Mouse (Mus musculus) hindbrain, embryonic 14.5 days (tissue): ENCODE results near the gene Rps6kb2. TPM values are rescaled to one million over a fixed set of nuclear protein-coding genes. Genes with fewer than 3 reads are reported as not detected.

Experiments used
- ATAC-seq: fragments of 200-750 bp; cut with Nextera tagmentation; 2 replicates; pipeline ENCODE4 v1.8.0; 2017; ENCODE audit warnings: moderate number of reproducible peaks, mild to moderate bottlenecking, moderate TSS enrichment, moderate library complexity; ENCODE audit not compliant: low FRiP score
- DNase-seq: peaks from one replicate; pipeline ENCODE4 v3.0.0-alpha.2; 2015; ENCODE audit warnings: low spot score
- H3K27ac ChIP-seq: fragments of 300-500 bp; sonication (generic); 2 replicates; pipeline ENCODE4 v1.5.1; 2014; ENCODE audit warnings: mild to moderate bottlenecking, moderate library complexity
- H3K27me3 ChIP-seq: fragments of 300-500 bp; sonication (generic); 2 replicates; pipeline ENCODE4 v1.6.1; 2014; ENCODE audit warnings: mild to moderate bottlenecking, low read length, mixed read lengths; ENCODE audit not compliant: control insufficient read depth, insufficient read depth
- H3K36me3 ChIP-seq: fragments of 300-500 bp; sonication (generic); replicated peaks from 2 replicates; pipeline ENCODE4 v1.6.1; 2014; ENCODE audit not compliant: control insufficient read depth, insufficient read depth
- H3K4me1 ChIP-seq: fragments of 300-500 bp; sonication (generic); replicated peaks from 2 replicates; pipeline ENCODE4 v1.6.1; 2014; ENCODE audit warnings: antibody characterized with exemption, low read length, mixed read lengths; ENCODE audit not compliant: control insufficient read depth, insufficient read depth
- H3K4me2 ChIP-seq: fragments of 300-500 bp; sonication (generic); replicated peaks from 2 replicates; pipeline ENCODE4 v1.6.1; 2014; ENCODE audit warnings: mild to moderate bottlenecking, moderate library complexity
- H3K4me3 ChIP-seq: fragments of 300-500 bp; sonication (generic); replicated peaks from 2 replicates; pipeline ENCODE4 v1.5.1; 2014; ENCODE audit warnings: mild to moderate bottlenecking, low read length
- H3K9ac ChIP-seq: fragments of 300-500 bp; sonication (generic); 2 replicates; pipeline ENCODE4 v1.6.1; 2014
- H3K9me3 ChIP-seq: fragments of 300-500 bp; sonication (generic); 2 replicates; pipeline ENCODE4 v1.6.1; 2016; ENCODE audit warnings: low read length; ENCODE audit not compliant: control insufficient read depth
- WGBS: fragments of 180-500 bp; shearing (Covaris S2); extraction: QIAGEN DNeasy Blood & Tissue Kit; methylation state at CpG from one replicate; pipeline ENCODE4 v1.1.7; 2014; 5-methylcytosine and 5-hydroxymethylcytosine counted together
- polyA plus RNA-seq: library from polyadenylated mRNA; unstranded; fragments of >200 nt; fragmentation: Nextera tagmentation; extraction: Ambion mirVana; gene quantifications from 2 replicates; pipeline ENCODE4 v1.2.1, GENCODE M21; 2014

The Rps6kb2 gene
- polyA plus RNA-seq, 1 experiment from 2014 or later = 39.7 TPM

GRCm38 (mm10) chr19:4175368-4175947 is 12.3 kb upstream of the Rps6kb2 start, which contains the start of gene Carns1:
TSS of gene Carns1 (minus strand) at chr19:4175479.
- ATAC-seq (0 out of 2 replicates have a peak, but pooled peaks have one; percentile 42), DNase-seq (no peak)
- Histone ChIP-seq H3K4me2 (peak within 1 kb of the TSS; percentile 36), H3K36me3 (no peaks in the 10 kb centered on the region), H3K9me3 (no peaks in the 10 kb centered on the region), H3K9ac (0 out of 2 replicates have a peak within 1 kb of the TSS, but pooled peaks have one; percentile 26), H3K27ac (no peak within 1 kb of the TSS), H3K4me3 (no peak within 1 kb of the TSS), H3K27me3 (no peaks in the 10 kb centered on the region; the same call in 1 of the 2 replicates), H3K4me1 (no peaks in the 10 kb centered on the region; the same call in 1 of the 2 replicates)
- WGBS = 3% methylated on average over 10 of the region's 11 CpGs

GRCm38 (mm10) chr19:4172925-4173324 is 9.8 kb upstream of the Rps6kb2 start:
- H3K4me3 ChIP-seq = no peak overlapping the region
- no peak overlapping the region for H3K9ac ChIP-seq
- 61% methylated on average over 11 of the region's 11 CpGs for WGBS
- H3K4me1 ChIP-seq = peaks cover 6% of the 10 kb centered on the region
- H3K27ac ChIP-seq = no peak overlapping the region
- no peak overlapping the region for H3K4me2 ChIP-seq
- no peaks in the 10 kb centered on the region; the same call in 1 of the 2 replicates for H3K27me3 ChIP-seq
- DNase-seq (no peak), ATAC-seq (no peak)
- no peaks in the 10 kb centered on the region for H3K9me3 ChIP-seq
- no peaks in the 10 kb centered on the region for H3K36me3 ChIP-seq

- Histone ChIP-seq H3K27ac (no peak overlapping the region), H3K27me3 (no peaks in the 10 kb centered on the region; the same call in 1 of the 2 replicates), H3K4me3 (no peak overlapping the region), H3K36me3 (no peaks in the 10 kb centered on the region), H3K4me1 (peaks cover 6% of the 10 kb centered on the region), H3K4me2 (no peak overlapping the region), H3K9me3 (no peaks in the 10 kb centered on the region), H3K9ac (no peak overlapping the region)
- DNase-seq (no peak), ATAC-seq (no peak)
- WGBS = 68% methylated on average over 13 of the region's 13 CpGs
These were observed 8.5 kb upstream of the Rps6kb2 start for GRCm38 (mm10) chr19:4171393-4172290.

- 94% methylated on average over 10 of the region's 10 CpGs for WGBS
- Histone ChIP-seq H3K27me3 (no peaks in the 10 kb centered on the region; the same call in 1 of the 2 replicates), H3K4me1 (peaks cover 6% of the 10 kb centered on the region), H3K9ac (no peak overlapping the region), H3K27ac (no peak overlapping the region), H3K4me3 (no peak overlapping the region), H3K36me3 (no peaks in the 10 kb centered on the region), H3K9me3 (no peaks in the 10 kb centered on the region), H3K4me2 (no peak overlapping the region)
- ATAC-seq (no peak), DNase-seq (no peak)
These were observed 7.7 kb upstream of the Rps6kb2 start for GRCm38 (mm10) chr19:4170723-4171392.

- Histone ChIP-seq H3K27me3 (no peaks in the 10 kb centered on the region), H3K27ac (peak overlapping the region; percentile 91), H3K4me2 (peak overlapping the region; percentile 73), H3K9me3 (no peaks in the 10 kb centered on the region), H3K36me3 (no peaks in the 10 kb centered on the region), H3K4me3 (peak overlapping the region; percentile 37), H3K9ac (peak overlapping the region; percentile 77), H3K4me1 (peaks cover 6% of the 10 kb centered on the region; the same call in 1 of the 2 replicates)
- 7% methylated on average over 26 of the region's 27 CpGs for WGBS
- DNase-seq (no peak), ATAC-seq (peak; percentile 64)
These were observed 6.7 kb upstream of the Rps6kb2 start for GRCm38 (mm10) chr19:4169810-4170209.

GRCm38 (mm10) chr19:4169378-4169784 is 6.2 kb upstream of the Rps6kb2 start:
- no peaks in the 10 kb centered on the region for H3K27me3 ChIP-seq
- peak; percentile 94 for ATAC-seq
- H3K4me3 ChIP-seq = peak overlapping the region; percentile 37
- 1% methylated on average over 43 of the region's 43 CpGs for WGBS
- peaks cover 6% of the 10 kb centered on the region; the same call in 1 of the 2 replicates for H3K4me1 ChIP-seq
- peak overlapping the region; percentile 91 for H3K27ac ChIP-seq
- peak overlapping the region; percentile 77 for H3K9ac ChIP-seq
- H3K9me3 ChIP-seq = no peaks in the 10 kb centered on the region
- peak overlapping the region; percentile 73 for H3K4me2 ChIP-seq
- DNase-seq = peak; percentile 98
- H3K36me3 ChIP-seq = no peaks in the 10 kb centered on the region

- ATAC-seq (no peak), DNase-seq (no peak)
- no peaks in the 10 kb centered on the region for H3K27me3 ChIP-seq
- H3K36me3 ChIP-seq = 0 out of 2 replicates have a peak, but pooled peaks cover under 1% of the 10 kb centered on the region
- no peak overlapping the region for H3K4me3 ChIP-seq
- peaks cover 15% of the 10 kb centered on the region for H3K4me1 ChIP-seq
- 69% methylated on average over 9 of the region's 9 CpGs for WGBS
- H3K27ac ChIP-seq = no peak overlapping the region
- no peaks in the 10 kb centered on the region for H3K9me3 ChIP-seq
- H3K4me2 ChIP-seq = no peak overlapping the region
- no peak overlapping the region for H3K9ac ChIP-seq
These were observed 3.7 kb upstream of the Rps6kb2 start for GRCm38 (mm10) chr19:4166678-4167476.

- no peak for DNase-seq
- Histone ChIP-seq H3K4me2 (no peak overlapping the region), H3K4me3 (no peak overlapping the region), H3K36me3 (peaks cover 16% of the 10 kb centered on the region), H3K9ac (no peak overlapping the region), H3K4me1 (peaks cover 9% of the 10 kb centered on the region; the same call in 1 of the 2 replicates), H3K27me3 (no peaks in the 10 kb centered on the region), H3K9me3 (no peaks in the 10 kb centered on the region), H3K27ac (no peak overlapping the region)
- no peak for ATAC-seq
- 81% methylated on average over 2 of the region's 2 CpGs for WGBS
These were observed 1.6 kb upstream of the Rps6kb2 start for GRCm38 (mm10) chr19:4164721-4165120.
